Mouse (Mus musculus) ovary, postnatal 10 days (tissue): ENCODE results near the gene Kcnn3.

Experiments used
- DNase-seq: peaks from one replicate; pipeline ENCODE4 v3.0.0; 2022; ENCODE audit warnings: low spot score

The Kcnn3 gene

GRCm38 (mm10) chr3:89520618-89521502, 896 bp downstream of the Kcnn3 start:
- DNase-seq, result peak; percentile 21

DNA sequence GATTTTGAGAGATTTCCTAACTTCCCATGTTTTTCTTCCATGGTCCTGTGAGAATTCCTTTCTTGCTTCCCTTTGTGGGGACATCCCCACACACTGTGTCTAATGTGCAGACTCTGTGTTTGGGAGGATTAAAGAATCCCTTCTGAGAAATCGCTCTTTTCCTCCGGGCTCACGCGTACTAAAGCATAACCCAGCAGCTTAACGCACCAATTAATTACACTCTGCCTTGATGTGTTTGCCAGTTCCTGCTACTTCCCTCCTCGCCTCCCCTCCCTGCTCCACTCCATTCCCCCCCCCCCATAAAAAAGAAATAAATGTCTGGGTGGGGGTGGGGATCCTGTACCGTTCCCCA, 1.5 kb downstream of the Kcnn3 start:
- no peak for DNase-seq

GRCm38 (mm10) chr3:89522450-89523128, 2.6 kb downstream of the Kcnn3 start:
- DNase-seq, result no peak

GRCm38 (mm10) chr3:89526298-89527090, 6.5 kb downstream of the Kcnn3 start:
- no peak for DNase-seq

- DNase-seq, result no peak
Observed at GRCm38 (mm10) chr3:89529796-89530195, 9.8 kb downstream of the Kcnn3 start.

DNA sequence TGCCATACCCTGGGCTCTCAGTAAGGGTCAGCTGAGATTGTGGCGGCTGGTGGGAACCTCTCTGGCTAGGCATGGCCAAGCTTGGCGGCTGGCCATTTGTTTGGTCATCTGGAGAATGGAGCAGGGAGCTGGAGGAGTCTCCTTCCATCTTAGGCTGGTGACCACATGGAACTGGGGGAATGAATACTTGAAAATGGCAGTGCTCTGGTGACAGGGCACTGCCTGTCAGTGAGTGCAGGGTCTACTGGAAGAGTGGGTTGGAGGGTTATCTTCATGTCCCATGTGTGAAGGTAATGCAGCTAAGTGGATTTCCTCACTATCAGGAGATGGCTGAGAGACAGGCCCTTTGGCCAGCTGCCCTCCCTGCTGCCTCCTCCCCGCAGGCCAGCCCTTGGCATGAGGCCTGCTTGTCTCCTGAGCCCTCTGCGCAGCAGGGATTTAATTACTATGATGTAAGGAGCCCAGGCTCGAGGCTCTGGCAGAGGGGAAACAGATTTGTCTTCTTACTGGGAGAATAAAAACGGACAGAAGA, 14.7 kb downstream of the Kcnn3 start:
- DNase-seq, result peak; percentile 24

- DNase-seq, result no peak
Observed at GRCm38 (mm10) chr3:89535147-89535546, 15.2 kb downstream of the Kcnn3 start.

- DNase-seq, result no peak
Observed at GRCm38 (mm10) chr3:89539036-89539739, 19.2 kb downstream of the Kcnn3 start.

DNA sequence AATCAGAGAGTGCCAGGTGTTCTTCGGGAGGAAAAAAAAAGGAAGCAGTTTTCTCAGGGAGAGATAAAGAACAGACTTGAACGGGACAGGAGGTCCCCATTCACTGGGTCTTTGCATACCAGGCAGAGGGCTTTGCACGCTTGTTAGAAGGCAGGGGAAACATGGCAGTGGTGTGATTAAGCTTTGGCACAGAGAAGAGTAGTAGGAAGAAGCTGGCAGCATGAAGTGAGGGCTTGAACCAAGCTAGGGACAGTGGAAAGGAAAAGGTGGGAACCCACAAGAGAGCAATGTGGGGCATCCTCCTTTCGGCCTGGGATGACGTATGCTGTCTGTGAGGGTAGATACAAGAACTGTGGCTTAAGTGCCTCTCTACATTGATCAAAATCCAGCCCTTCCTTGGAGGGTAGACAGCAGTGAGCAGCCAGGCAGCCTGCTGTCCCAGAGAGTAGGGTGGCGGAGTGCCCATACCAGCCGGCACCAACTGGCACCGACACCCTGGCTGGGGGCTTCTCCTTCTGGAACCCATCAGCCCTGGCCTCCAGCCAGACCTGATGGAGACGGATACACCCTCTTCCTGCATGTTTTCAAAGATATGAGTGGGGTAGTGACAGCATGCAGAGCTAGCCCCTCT, 19.9 kb downstream of the Kcnn3 start:
- no peak for DNase-seq

DNA sequence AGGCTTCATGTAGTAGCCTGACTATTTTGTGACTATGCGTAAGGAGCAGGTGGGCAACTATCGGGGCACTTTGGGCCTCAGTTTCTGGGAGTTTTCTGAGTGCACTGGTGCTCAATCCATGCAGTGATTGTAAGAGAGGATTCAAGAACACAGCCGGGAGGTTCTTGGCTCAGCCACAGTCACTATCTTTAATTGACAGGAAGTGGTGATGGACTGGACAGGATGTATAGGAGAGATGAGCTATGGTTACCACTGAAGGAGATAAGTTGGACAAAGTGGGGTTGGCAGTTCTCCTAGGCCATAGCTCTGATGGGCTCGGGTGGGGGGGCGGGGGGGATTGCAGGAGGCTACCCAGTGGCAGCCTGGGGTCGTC, 20.4 kb downstream of the Kcnn3 start:
- no peak for DNase-seq

- no peak for DNase-seq
Observed at GRCm38 (mm10) chr3:89546951-89547350, 27.0 kb downstream of the Kcnn3 start.

DNA sequence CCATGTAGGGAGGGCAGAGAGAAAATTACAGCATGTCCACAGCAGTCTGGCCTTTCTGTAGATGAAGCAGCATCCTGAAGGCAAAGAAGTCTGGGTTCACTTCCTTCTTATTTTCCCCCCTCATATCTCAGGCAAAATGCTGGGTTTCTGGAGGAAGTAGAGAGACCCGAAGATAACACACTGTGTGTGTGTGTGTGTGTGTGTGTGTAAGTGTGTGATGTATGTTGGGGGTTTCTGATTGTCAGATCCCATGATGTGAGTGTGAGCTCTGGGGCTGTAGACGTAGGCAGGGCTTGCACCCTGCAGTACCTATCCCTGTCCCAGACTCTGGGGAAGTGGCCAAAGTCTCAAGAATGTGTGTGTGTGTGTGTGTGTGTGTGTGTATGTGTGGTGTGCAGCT, 28.8 kb downstream of the Kcnn3 start:
- no peak for DNase-seq

DNA sequence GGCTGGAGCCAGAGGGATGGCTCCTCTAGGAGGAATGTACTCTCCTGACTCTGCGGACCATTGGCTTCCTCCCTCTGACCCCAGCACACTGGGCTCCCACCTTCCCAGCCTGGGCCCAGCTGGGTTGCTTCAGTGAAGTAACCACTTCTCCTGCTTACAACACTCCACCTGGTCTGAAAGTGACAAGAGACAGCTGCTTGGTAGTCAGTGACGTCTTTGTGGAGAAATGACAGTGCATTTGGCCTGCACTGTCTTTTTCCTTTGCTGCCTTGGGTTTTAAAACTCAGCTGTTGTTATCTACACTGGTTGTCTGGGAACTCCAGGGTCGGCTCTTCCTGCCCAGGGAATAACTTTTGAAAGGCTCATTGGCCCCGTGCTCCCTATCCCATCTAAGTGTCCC, 29.5 kb downstream of the Kcnn3 start:
- no peak for DNase-seq

DNA sequence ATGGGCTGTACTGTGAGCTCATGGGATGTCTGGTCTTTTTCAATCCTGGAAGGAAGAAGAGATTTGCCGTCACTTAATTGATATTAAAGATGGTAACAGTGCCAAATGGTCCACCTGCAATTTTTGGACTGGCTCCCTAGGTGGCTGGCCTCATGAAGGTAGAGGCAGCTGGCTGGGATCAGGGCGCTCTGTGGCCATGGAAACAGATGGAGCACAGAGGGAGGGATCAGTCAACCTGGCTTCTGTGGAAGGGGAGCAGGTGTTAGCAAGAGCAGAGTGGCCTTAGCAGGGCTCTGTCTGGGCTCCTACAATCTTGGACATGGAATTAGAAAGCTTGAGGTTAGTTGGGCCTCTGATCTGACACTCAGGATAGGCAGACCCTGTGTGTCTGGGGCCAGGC, 31.9 kb downstream of the Kcnn3 start:
- DNase-seq, result no peak

DNA sequence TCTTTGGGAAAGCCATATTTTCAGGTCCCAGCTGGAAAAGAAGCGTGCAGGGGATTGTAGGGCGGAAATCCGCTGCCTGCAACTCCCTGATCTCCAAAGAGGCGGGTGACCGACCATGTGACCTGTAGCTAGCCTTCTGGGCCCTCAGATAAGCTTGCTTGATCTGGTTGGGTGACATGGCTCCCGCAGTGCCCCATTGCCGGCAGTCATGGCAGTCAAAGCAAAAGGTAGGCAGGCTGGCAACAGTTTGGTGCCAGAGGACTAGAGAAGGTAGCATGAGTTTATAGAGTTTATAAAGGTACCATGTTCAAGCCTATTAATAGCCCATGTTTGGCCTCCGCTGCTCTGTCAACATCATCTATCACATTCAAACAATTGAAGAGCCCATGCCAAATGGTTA, 33.5 kb downstream of the Kcnn3 start:
- no peak for DNase-seq

- DNase-seq, result no peak
Observed at GRCm38 (mm10) chr3:89553946-89554345, 34.0 kb downstream of the Kcnn3 start.

- no peak for DNase-seq
Observed at GRCm38 (mm10) chr3:89554587-89554986, 34.6 kb downstream of the Kcnn3 start.

DNA sequence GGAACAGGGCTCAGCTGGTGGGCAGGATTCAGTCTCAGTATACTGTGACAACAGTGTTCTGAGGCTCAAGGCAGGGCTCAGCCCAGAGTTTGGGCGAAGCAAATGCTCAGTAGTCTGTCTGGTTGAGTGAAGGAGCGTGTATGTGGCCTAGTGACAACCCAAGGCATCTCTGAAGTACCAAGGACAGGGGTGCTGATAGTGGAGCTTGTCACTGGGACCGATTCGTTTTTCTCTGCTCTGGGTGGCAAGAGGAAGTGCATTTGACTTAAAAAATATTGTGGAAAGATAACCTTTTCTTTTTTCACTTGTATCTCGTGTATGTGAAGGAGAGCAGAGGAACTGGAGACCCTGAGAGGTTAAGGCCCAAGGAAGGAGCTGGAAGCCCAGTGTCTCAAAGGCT, 37.8 kb downstream of the Kcnn3 start:
- DNase-seq, result no peak

DNA sequence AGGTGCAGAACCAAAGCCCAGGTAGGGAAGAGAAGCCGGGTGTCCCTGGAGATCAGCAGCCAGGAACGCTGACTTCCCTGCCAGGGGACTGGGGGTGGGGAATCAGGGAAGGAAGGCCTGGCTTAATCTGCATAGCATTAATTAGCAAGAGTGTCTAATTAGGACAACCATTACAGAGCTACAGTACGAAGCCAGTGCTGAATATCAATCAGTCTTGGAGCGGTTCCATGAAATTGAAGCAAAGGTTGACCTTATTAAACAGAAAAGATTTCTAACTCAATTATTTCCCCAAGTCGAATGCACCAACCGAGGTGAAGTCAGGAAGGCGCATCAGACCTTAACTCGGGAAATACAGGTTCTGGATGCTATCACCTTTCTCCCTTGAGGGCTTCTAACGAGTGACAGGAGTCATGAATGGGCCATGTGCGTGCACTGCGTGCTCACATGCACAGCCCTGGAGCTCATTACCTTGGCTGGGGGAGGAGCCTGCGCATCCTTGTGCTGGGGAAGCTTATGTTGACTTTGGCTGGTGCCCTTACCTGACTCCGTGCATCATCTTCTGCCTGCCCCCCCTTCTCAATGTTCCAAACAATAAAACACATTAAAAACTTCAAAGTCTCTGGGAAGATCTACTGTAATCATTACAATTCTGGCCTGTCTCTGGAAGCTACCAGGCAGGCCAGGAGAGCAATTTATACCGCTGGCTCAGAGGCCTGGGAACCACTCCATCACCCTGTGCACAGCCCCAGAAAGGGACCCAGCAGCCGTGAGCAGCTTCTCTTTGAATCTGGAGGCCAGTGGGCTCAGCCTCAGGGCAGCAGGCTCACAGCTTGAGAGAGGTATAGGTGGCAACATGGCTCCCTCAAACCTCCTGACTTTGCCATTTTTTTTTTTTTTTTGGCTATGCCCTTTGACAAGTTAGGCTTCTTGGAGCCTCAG, 39.3 kb downstream of the Kcnn3 start:
- no peak for DNase-seq

GRCm38 (mm10) chr3:89561386-89561785, 41.4 kb downstream of the Kcnn3 start:
- no peak for DNase-seq
